Mouse (Mus musculus) heart, embryonic 14.5 days (tissue): Measurements from ENCODE around the gene Tmem159. TPM values are rescaled to one million over a fixed set of nuclear protein-coding genes. Genes with fewer than 3 reads are reported as not detected.
A peak's percentile ranks its signal among the peaks of the same experiment; 100 is the strongest.

ENCODE experiments used
- ATAC-seq: fragments of 200-750 bp; cut with Nextera tagmentation; 2 replicates; pipeline ENCODE4 v1.8.0; 2017; ENCODE audit warnings: low read depth, moderate TSS enrichment; ENCODE audit not compliant: insufficient number of reproducible peaks, insufficient read depth, low FRiP score
- H3K27ac ChIP-seq, 2 experiments: fragments of 200-500 bp in 1 of 2; fragments of 300-500 bp in 1 of 2; sonication (generic) in 1 of 2; replicated peaks in 1 of 2; 2 replicates each; pipeline ENCODE4 v1.5.1; 2012 to 2014; ENCODE audit warnings: low read depth in 2 of 2, low read length in 2 of 2, control low read depth in 1 of 2, mild to moderate bottlenecking in 1 of 2, mixed read lengths in 1 of 2; ENCODE audit not compliant: control insufficient read depth in 1 of 2, insufficient read depth in 1 of 2
- H3K27me3 ChIP-seq: fragments of 300-500 bp; sonication (generic); 2 replicates; pipeline ENCODE4 v1.6.1; 2014; ENCODE audit warnings: mild to moderate bottlenecking, low read length, control low read depth; ENCODE audit not compliant: control insufficient read depth, insufficient read depth
- H3K36me3 ChIP-seq: fragments of 300-500 bp; sonication (generic); 2 replicates; pipeline ENCODE4 v1.6.1; 2014; ENCODE audit warnings: mild to moderate bottlenecking, control low read depth, low read length, mixed read lengths; ENCODE audit not compliant: control insufficient read depth, insufficient read depth
- H3K4me1 ChIP-seq, 2 experiments: fragments of 200-500 bp in 1 of 2; fragments of 300-500 bp in 1 of 2; sonication (generic) in 1 of 2; 2 replicates each; pipeline ENCODE4 v1.6.1; 2012 to 2014; ENCODE audit warnings: low read length in 2 of 2, control low read depth in 1 of 2, mixed read lengths in 1 of 2; ENCODE audit not compliant: control insufficient read depth in 2 of 2, insufficient read depth in 2 of 2
- H3K4me2 ChIP-seq: fragments of 300-500 bp; sonication (generic); 2 replicates; pipeline ENCODE4 v1.6.1; 2014; ENCODE audit warnings: mild to moderate bottlenecking, low read length
- H3K4me3 ChIP-seq, 2 experiments: fragments of 200-500 bp in 1 of 2; fragments of 300-500 bp in 1 of 2; sonication (generic) in 1 of 2; 2 replicates each; pipeline ENCODE4 v1.5.1; 2012 to 2014; ENCODE audit warnings: low read length in 2 of 2, mild to moderate bottlenecking in 2 of 2, control low read depth in 1 of 2, low read depth in 1 of 2, moderate library complexity in 1 of 2; ENCODE audit not compliant: control insufficient read depth in 1 of 2, insufficient read depth in 1 of 2
- H3K9ac ChIP-seq: fragments of 300-500 bp; sonication (generic); 2 replicates; pipeline ENCODE4 v1.6.1; 2014; ENCODE audit warnings: mild to moderate bottlenecking, low read length
- H3K9me3 ChIP-seq: fragments of 300-500 bp; sonication (generic); 2 replicates; pipeline ENCODE4 v1.6.1; 2016; ENCODE audit warnings: low read length, control low read depth; ENCODE audit not compliant: control insufficient read depth
- WGBS: fragments of 180-500 bp; shearing (Covaris S2); extraction: QIAGEN DNeasy Blood & Tissue Kit; methylation state at CpG from one replicate; pipeline ENCODE4 v1.1.7; 2014; 5-methylcytosine and 5-hydroxymethylcytosine counted together
- polyA plus RNA-seq: library from polyadenylated mRNA; unstranded; fragments of >200 nt; fragmentation: Nextera tagmentation; extraction: Ambion mirVana; gene quantifications from 2 replicates; pipeline ENCODE4 v1.2.1, GENCODE M21; 2014

The Tmem159 gene
- 24.4 and 25.1 TPM in 2 replicates for polyA plus RNA-seq

- Histone ChIP-seq H3K4me3 (peak within 1 kb of the TSS; percentile 76 to 94), H3K9ac (peak within 1 kb of the TSS; percentile 78), H3K4me2 (peak within 1 kb of the TSS; percentile 99), H3K27me3 (no peaks in the 10 kb centered on the region), H3K36me3 (0 out of 2 replicates have a peak, but pooled peaks cover 9% of the 10 kb centered on the region), H3K4me1 (peaks cover 6 to 23% of the 10 kb centered on the region in 2 experiments), H3K9me3 (no peaks in the 10 kb centered on the region), H3K27ac (peak within 1 kb of the TSS; percentile 33 to 71; a peak in 3 of 4 replicates)
- under 1% methylated on average over 42 of the region's 42 CpGs for WGBS
- peak; percentile 93 for ATAC-seq
These were observed at the start of gene Tmem159 for GRCm38 (mm10) chr7:120102164-120102972. Tmem159 (plus strand) TSS chr7:120102353.

- 4% methylated on average over 2 of the region's 2 CpGs for WGBS
- ATAC-seq: peak; percentile 39; the same call in 1 of the 2 replicates
- H3K4me3 ChIP-seq: no peak overlapping the region
- H3K9ac ChIP-seq: no peak overlapping the region
- no peaks in the 10 kb centered on the region for H3K27me3 ChIP-seq
- H3K4me1 ChIP-seq: peaks cover 6 to 18% of the 10 kb centered on the region in 2 experiments
- peak overlapping the region; percentile 66 to 76 for H3K27ac ChIP-seq
- H3K4me2 ChIP-seq: peak overlapping the region; percentile 24
- H3K9me3 ChIP-seq: no peaks in the 10 kb centered on the region
- H3K36me3 ChIP-seq: no peaks in the 10 kb centered on the region
These were observed 48.1 kb upstream of the Tmem159 start for GRCm38 (mm10) chr7:120054016-120054415.

- Histone ChIP-seq H3K4me3 (no peak overlapping the region), H3K9ac (no peak overlapping the region), H3K36me3 (no peaks in the 10 kb centered on the region), H3K27ac (no peak overlapping the region), H3K4me1 (peaks cover 6 to 18% of the 10 kb centered on the region in 2 experiments), H3K4me2 (no peak overlapping the region), H3K27me3 (no peaks in the 10 kb centered on the region), H3K9me3 (no peaks in the 10 kb centered on the region)
- 67% methylated on average over 3 of the region's 3 CpGs for WGBS
- no peak for ATAC-seq
These were observed 46.7 kb upstream of the Tmem159 start for GRCm38 (mm10) chr7:120055479-120055878.

GRCm38 (mm10) chr7:120064045-120064444, 38.1 kb upstream of the Tmem159 start:
- Histone ChIP-seq H3K4me2 (no peak overlapping the region), H3K9me3 (no peaks in the 10 kb centered on the region), H3K36me3 (no peaks in the 10 kb centered on the region), H3K9ac (no peak overlapping the region), H3K4me1 (no peaks in the 10 kb centered on the region), H3K4me3 (no peak overlapping the region), H3K27ac (no peak overlapping the region), H3K27me3 (no peaks in the 10 kb centered on the region)
- no peak for ATAC-seq
- WGBS: 76% methylated on average over 1 of the region's 1 CpGs

- Histone ChIP-seq H3K4me3 (no peak overlapping the region), H3K36me3 (no peaks in the 10 kb centered on the region), H3K9me3 (no peaks in the 10 kb centered on the region), H3K4me1 (no peaks in the 10 kb centered on the region), H3K9ac (no peak overlapping the region), H3K27me3 (no peaks in the 10 kb centered on the region), H3K4me2 (no peak overlapping the region), H3K27ac (no peak overlapping the region)
- ATAC-seq: no peak
- WGBS: 75% methylated on average over 3 of the region's 3 CpGs
These were observed 34.0 kb upstream of the Tmem159 start for GRCm38 (mm10) chr7:120068114-120068513.

- no peak overlapping the region for H3K4me3 ChIP-seq
- 27% methylated on average over 3 of the region's 3 CpGs for WGBS
- H3K9me3 ChIP-seq: no peaks in the 10 kb centered on the region
- ATAC-seq: no peak
- H3K27me3 ChIP-seq: no peaks in the 10 kb centered on the region
- H3K4me2 ChIP-seq: no peak overlapping the region
- no peaks in the 10 kb centered on the region for H3K36me3 ChIP-seq
- no peak overlapping the region for H3K27ac ChIP-seq
- no peaks in the 10 kb centered on the region for H3K4me1 ChIP-seq
- H3K9ac ChIP-seq: no peak overlapping the region
These were observed 33.0 kb upstream of the Tmem159 start for GRCm38 (mm10) chr7:120069164-120069563.

GRCm38 (mm10) chr7:120080177-120080576, 22.0 kb upstream of the Tmem159 start:
- Histone ChIP-seq H3K27me3 (no peaks in the 10 kb centered on the region), H3K27ac (no peak overlapping the region), H3K36me3 (no peaks in the 10 kb centered on the region), H3K9me3 (no peaks in the 10 kb centered on the region), H3K9ac (no peak overlapping the region), H3K4me3 (no peak overlapping the region), H3K4me2 (no peak overlapping the region), H3K4me1 (no peaks in the 10 kb centered on the region)
- ATAC-seq: no peak
- WGBS: 73% methylated on average over 3 of the region's 3 CpGs
